Mouse (Mus musculus): ENCODE results near the gene Lmbr1l.
"Not testable (repeated sequence)": the region's sequence is repeated elsewhere in the genome, so short reads cannot be mapped to it uniquely, and the experiment has no call there.

Gene Lmbr1l

GRCm38 (mm10) chr15:98917538-98918498 is at the start of gene Lmbr1l:
Gene Lmbr1l, minus strand, starts transcription at chr15:98918231.
- DNase-seq (ENCODE audit: low spot score in 2 of 2), result peak; percentile 99

GRCm38 (mm10) chr15:98959531-98959930 is 41.5 kb upstream of the Lmbr1l start:
- DNase-seq (ENCODE audit: low spot score in 2 of 2), result no peak

GRCm38 (mm10) chr15:98958901-98959420 is 40.9 kb upstream of the Lmbr1l start:
- DNase-seq (ENCODE audit: low spot score in 2 of 2), result no peak

- DNase-seq (ENCODE audit: low spot score in 2 of 2), result no peak
Measured at GRCm38 (mm10) chr15:98957475-98957874, 39.4 kb upstream of the Lmbr1l start.

- no peak for DNase-seq (ENCODE audit: low spot score in 2 of 2)
Measured at GRCm38 (mm10) chr15:98956000-98956399, 38.0 kb upstream of the Lmbr1l start.

GRCm38 (mm10) chr15:98955324-98955723 is 37.3 kb upstream of the Lmbr1l start:
- no peak for DNase-seq (ENCODE audit: low spot score in 2 of 2)

- DNase-seq (ENCODE audit: low spot score in 2 of 2), result peak in 1 of 2 experiments; percentile 57
Measured at GRCm38 (mm10) chr15:98954425-98955253, 36.6 kb upstream of the Lmbr1l start.

- peak; percentile 96 to 97 for DNase-seq (ENCODE audit: low spot score in 2 of 2)
Measured at GRCm38 (mm10) chr15:98953401-98954356, 35.6 kb upstream of the Lmbr1l start, which contains the start of the genes Gm49450 and Tuba1a. Gene Gm49450, minus strand, starts transcription at chr15:98953551. Gene Tuba1a, minus strand, starts transcription at chr15:98953703.

- DNase-seq (ENCODE audit: low spot score in 2 of 2), result peak in 1 of 2 experiments; percentile 64
Measured at GRCm38 (mm10) chr15:98952751-98953400, 34.8 kb upstream of the Lmbr1l start.

GRCm38 (mm10) chr15:98952063-98952455 is 34.0 kb upstream of the Lmbr1l start:
- DNase-seq (ENCODE audit: low spot score in 2 of 2), result no peak

- not testable (repeated sequence) for DNase-seq (ENCODE audit: low spot score in 2 of 2)
Measured at GRCm38 (mm10) chr15:98951122-98952062, 33.4 kb upstream of the Lmbr1l start.

- no peak for DNase-seq (ENCODE audit: low spot score in 2 of 2)
Measured at GRCm38 (mm10) chr15:98949607-98949892, 31.5 kb upstream of the Lmbr1l start.

GRCm38 (mm10) chr15:98948857-98949606 is 31.0 kb upstream of the Lmbr1l start:
- no peak for DNase-seq (ENCODE audit: low spot score in 2 of 2)

- no peak for DNase-seq (ENCODE audit: low spot score in 2 of 2)
Measured at GRCm38 (mm10) chr15:98948382-98948781, 30.4 kb upstream of the Lmbr1l start.

GRCm38 (mm10) chr15:98947884-98948283 is 29.9 kb upstream of the Lmbr1l start:
- no peak for DNase-seq (ENCODE audit: low spot score in 2 of 2)

- no peak for DNase-seq (ENCODE audit: low spot score in 2 of 2)
Measured at GRCm38 (mm10) chr15:98943133-98943532, 25.1 kb upstream of the Lmbr1l start.

GRCm38 (mm10) chr15:98942081-98942480 is 24.1 kb upstream of the Lmbr1l start:
- no peak for DNase-seq (ENCODE audit: low spot score in 2 of 2)

GRCm38 (mm10) chr15:98941539-98941938 is 23.5 kb upstream of the Lmbr1l start:
- DNase-seq (ENCODE audit: low spot score in 2 of 2), result no peak

- DNase-seq (ENCODE audit: low spot score in 2 of 2), result no peak
Measured at GRCm38 (mm10) chr15:98940816-98941215, 22.8 kb upstream of the Lmbr1l start.

Measured in frontal cortex, postnatal 10 days (tissue).